Mouse (Mus musculus) megakaryocyte, embryonic 14.5 days (primary cell): ENCODE measurements at regions not wholly inside any gene's neighbourhood (a gene's known extent, or its start where the extent isn't known, plus 50 kb on each side); places are given as distances from the start of the nearest gene placed in this dataset.

Experiments
- FLI1 ChIP-seq: IDR thresholded peaks from 2 replicates; pipeline ENCODE4 v1.6.1; 2012; ENCODE audit warnings: low read length, inconsistent platforms, mixed read lengths
- GATA1 ChIP-seq: IDR thresholded peaks from 3 replicates; pipeline ENCODE4 v1.6.1; 2012; ENCODE audit warnings: mixed read lengths, low read length, inconsistent platforms, borderline replicate concordance

DNA sequence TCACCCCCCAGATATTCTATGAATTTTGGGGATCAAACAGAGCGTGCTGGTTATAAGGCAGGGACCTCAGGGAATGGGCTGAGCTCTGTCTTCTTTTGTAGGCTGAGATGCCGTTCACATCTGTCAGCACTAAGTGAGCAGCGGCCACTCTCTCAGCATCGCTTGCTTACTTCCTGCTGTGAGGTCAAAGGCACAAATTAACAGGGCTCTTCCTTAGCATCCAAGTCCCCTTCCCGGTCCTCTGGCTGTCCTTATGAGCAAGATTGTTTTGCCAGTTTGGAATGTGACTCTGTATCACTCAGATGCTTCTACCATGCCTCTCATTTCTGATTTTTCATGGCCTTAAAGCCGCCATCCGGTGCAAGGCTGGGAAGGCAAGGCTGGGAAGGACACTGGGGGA lies 93.1 kb upstream of the Prox1 start:
- no peak for TF ChIP-seq GATA1
- TF ChIP-seq FLI1, result no peak
